Mouse (Mus musculus) spleen, postnatal 0 days (tissue): Measurements from ENCODE around the gene Slc13a1. TPM values are rescaled to one million over a fixed set of nuclear protein-coding genes. Genes with fewer than 3 reads are reported as not detected.

Experiments
- polyA plus RNA-seq: library from polyadenylated mRNA; unstranded; fragments of >200 nt; fragmentation: Nextera tagmentation; extraction: Ambion mirVana; gene quantifications from 2 replicates; pipeline ENCODE4 v1.2.1, GENCODE M21; 2015

The Slc13a1 gene
- polyA plus RNA-seq: 0.05 TPM in 1 of 2 replicates, not detected in the other

GRCm38 (mm10) chr6:24167734-24168327, at the start of gene Slc13a1:
TSS of gene Slc13a1 (minus strand) at chr6:24168092.

Other genes with a start within 250 kb of the Slc13a1 start
- gene Tas2r118, start 198.0 kb downstream of the Slc13a1 start, polyA plus RNA-seq: not detected in 2 replicates